Mouse (Mus musculus): ENCODE measurements around the gene Slc7a11. TPM values are rescaled to one million over a fixed set of nuclear protein-coding genes. Genes with fewer than 3 reads are reported as not detected.
A peak's percentile ranks its signal among the peaks of the same experiment; 100 is the strongest.

Slc7a11 gene
- polyA plus RNA-seq, 1 experiment from 2014 or later, result 0.13 TPM

GRCm38 (mm10) chr3:50456023-50456422 lies 12.6 kb upstream of the Slc7a11 start:
- ATAC-seq (no peak), DNase-seq (ENCODE audit: low spot score) (no peak)
- Histone ChIP-seq H3K4me1 (ENCODE audit: insufficient read depth, low read depth, low read length) (no peaks in the 10 kb centered on the region), H3K9me3 (ENCODE audit: low read length) (no peaks in the 10 kb centered on the region), H3K9ac (replicated peaks; ENCODE audit: low read depth) (no peak overlapping the region), H3K36me3 (ENCODE audit: insufficient read depth, low read length) (no peaks in the 10 kb centered on the region), H3K4me2 (replicated peaks; ENCODE audit: low read depth, low read length) (no peak overlapping the region), H3K4me3 (ENCODE audit: low read depth, low read length) (no peak overlapping the region), H3K27ac (ENCODE audit: low read length) (no peak overlapping the region), H3K27me3 (replicated peaks; ENCODE audit: insufficient read depth, low read length) (no peaks in the 10 kb centered on the region)
- 54% methylated on average over 1 of the region's 1 CpGs for WGBS
- TF ChIP-seq EP300 (IDR thresholded peaks at IDR 0.05), result no peak
- TF ChIP-seq CTCF (IDR thresholded peaks at IDR 0.05), result no peak

- ATAC-seq, result no peak
Measured at GRCm38 (mm10) chr3:50445050-50445775, 1.8 kb upstream of the Slc7a11 start.

DNA sequence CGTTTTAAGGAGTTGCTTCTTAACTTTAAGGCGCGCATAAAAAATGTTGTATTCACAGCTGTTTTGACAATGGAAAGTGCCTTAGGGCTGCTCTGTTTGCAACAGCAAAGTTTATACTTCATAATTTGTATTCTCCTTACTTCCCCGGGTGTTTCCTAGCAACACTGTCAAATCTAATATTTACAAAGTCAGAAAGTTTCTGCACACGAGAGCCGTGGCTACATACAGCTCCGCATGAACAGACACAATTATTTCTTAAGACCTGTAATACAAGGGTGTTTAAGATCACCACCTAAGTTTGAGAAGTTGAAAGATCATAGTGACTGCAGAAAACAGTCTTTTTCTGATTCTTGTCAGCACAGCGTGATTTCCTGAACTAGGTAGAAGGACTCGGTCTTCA lies 528 bp upstream of the Slc7a11 start:
- TF ChIP-seq CTCF (IDR thresholded peaks at IDR 0.05) (no peak), EP300 (IDR thresholded peaks at IDR 0.05) (no peak)
- Histone ChIP-seq H3K27me3 (replicated peaks; ENCODE audit: insufficient read depth, low read length) (no peaks in the 10 kb centered on the region), H3K36me3 (ENCODE audit: insufficient read depth, low read length) (no peaks in the 10 kb centered on the region), H3K4me1 (ENCODE audit: insufficient read depth, low read depth, low read length) (no peaks in the 10 kb centered on the region), H3K4me3 (ENCODE audit: low read depth, low read length) (peak overlapping the region; percentile 43), H3K4me2 (replicated peaks; ENCODE audit: low read depth, low read length) (peak overlapping the region; percentile 62), H3K27ac (ENCODE audit: low read length) (peak overlapping the region; percentile 27; the same call in 1 of the 2 replicates), H3K9ac (replicated peaks; ENCODE audit: low read depth) (peak overlapping the region; percentile 24; the same call in 1 of the 2 replicates), H3K9me3 (ENCODE audit: low read length) (no peaks in the 10 kb centered on the region)
- ATAC-seq (peak; percentile 59), DNase-seq (ENCODE audit: low spot score) (peak; percentile 57)
- WGBS, result 9% methylated on average over 9 of the region's 9 CpGs

More at GRCm38 (mm10) chr3:50445050-50445775, 1.8 kb upstream of the Slc7a11 start:
- DNase-seq (ENCODE audit: low spot score), result no peak
- Histone ChIP-seq H3K27me3 (replicated peaks; ENCODE audit: insufficient read depth, low read length) (no peaks in the 10 kb centered on the region), H3K4me1 (ENCODE audit: insufficient read depth, low read depth, low read length) (no peaks in the 10 kb centered on the region), H3K9me3 (ENCODE audit: low read length) (no peaks in the 10 kb centered on the region), H3K27ac (ENCODE audit: low read length) (no peak overlapping the region), H3K9ac (replicated peaks; ENCODE audit: low read depth) (no peak overlapping the region), H3K4me2 (replicated peaks; ENCODE audit: low read depth, low read length) (no peak overlapping the region), H3K4me3 (ENCODE audit: low read depth, low read length) (no peak overlapping the region), H3K36me3 (ENCODE audit: insufficient read depth, low read length) (no peaks in the 10 kb centered on the region)
- 49% methylated on average over 10 of the region's 10 CpGs for WGBS
- TF ChIP-seq CTCF (IDR thresholded peaks at IDR 0.05) (no peak), EP300 (IDR thresholded peaks at IDR 0.05) (no peak)

- Histone ChIP-seq H3K27ac (ENCODE audit: low read length) (no peak overlapping the region), H3K9ac (replicated peaks; ENCODE audit: low read depth) (no peak overlapping the region), H3K9me3 (ENCODE audit: low read length) (no peaks in the 10 kb centered on the region), H3K27me3 (replicated peaks; ENCODE audit: insufficient read depth, low read length) (no peaks in the 10 kb centered on the region), H3K4me2 (replicated peaks; ENCODE audit: low read depth, low read length) (peak overlapping the region; percentile 62; the same call in 1 of the 2 replicates), H3K4me1 (ENCODE audit: insufficient read depth, low read depth, low read length) (no peaks in the 10 kb centered on the region), H3K4me3 (ENCODE audit: low read depth, low read length) (0 out of 2 replicates have a peak overlapping the region, but pooled peaks have one; percentile 43), H3K36me3 (ENCODE audit: insufficient read depth, low read length) (no peaks in the 10 kb centered on the region)
- ATAC-seq, result no peak
- no peak for DNase-seq (ENCODE audit: low spot score)
- no peak for TF ChIP-seq CTCF (IDR thresholded peaks at IDR 0.05)
- TF ChIP-seq EP300 (IDR thresholded peaks at IDR 0.05), result no peak
- 71% methylated on average over 19 of the region's 19 CpGs for WGBS
Measured at GRCm38 (mm10) chr3:50442341-50443292, 797 bp downstream of the Slc7a11 start.

DNA sequence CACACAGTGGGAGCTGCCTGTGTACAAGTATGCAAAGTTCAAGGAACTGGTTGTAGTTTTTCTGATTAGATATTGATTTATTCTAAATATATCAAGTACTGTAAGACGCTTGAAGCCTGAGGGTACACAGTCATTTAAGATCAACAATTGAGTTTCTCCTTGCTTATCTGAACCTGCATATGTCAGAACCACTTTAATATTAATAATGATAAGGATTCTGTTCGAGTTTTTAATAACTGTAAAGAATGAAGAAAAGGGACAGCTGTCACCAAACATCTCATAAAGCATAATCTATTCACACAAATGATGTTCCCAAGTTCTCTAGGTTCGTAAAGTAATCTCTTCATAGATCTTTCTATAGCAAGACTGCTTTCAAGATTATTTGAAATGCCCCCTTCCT lies 2.1 kb downstream of the Slc7a11 start:
- H3K36me3 ChIP-seq (ENCODE audit: insufficient read depth, low read length), result no peaks in the 10 kb centered on the region
- no peak overlapping the region for H3K27ac ChIP-seq (ENCODE audit: low read length)
- WGBS, result 59% methylated on average over 3 of the region's 3 CpGs
- no peak overlapping the region for H3K4me2 ChIP-seq (replicated peaks; ENCODE audit: low read depth, low read length)
- ATAC-seq (no peak), DNase-seq (ENCODE audit: low spot score) (no peak)
- no peaks in the 10 kb centered on the region for H3K9me3 ChIP-seq (ENCODE audit: low read length)
- no peak overlapping the region for H3K9ac ChIP-seq (replicated peaks; ENCODE audit: low read depth)
- H3K27me3 ChIP-seq (replicated peaks; ENCODE audit: insufficient read depth, low read length), result no peaks in the 10 kb centered on the region
- H3K4me3 ChIP-seq (ENCODE audit: low read depth, low read length), result no peak overlapping the region
- TF ChIP-seq EP300 (IDR thresholded peaks at IDR 0.05) (no peak), CTCF (IDR thresholded peaks at IDR 0.05) (no peak)
- H3K4me1 ChIP-seq (ENCODE audit: insufficient read depth, low read depth, low read length), result no peaks in the 10 kb centered on the region

DNA sequence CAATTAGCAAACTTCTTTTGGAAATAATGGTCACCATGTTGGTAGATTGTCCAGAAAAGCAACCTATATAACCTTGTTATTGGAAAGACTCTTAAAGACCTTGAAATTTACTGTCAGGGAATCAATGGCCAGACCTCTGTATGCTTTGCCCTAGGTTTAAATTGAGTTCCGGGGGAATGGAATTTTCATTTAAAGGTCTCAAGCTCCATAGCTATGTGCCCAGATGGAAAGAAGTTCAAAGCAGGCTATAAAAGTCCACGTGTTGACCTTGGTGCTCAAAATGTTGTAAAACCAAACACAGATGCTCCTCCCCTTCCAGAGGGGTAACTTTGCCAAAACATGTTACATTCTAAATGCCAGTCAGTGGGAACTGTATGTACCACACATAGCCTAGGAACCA lies 3.0 kb downstream of the Slc7a11 start:
- H3K4me2 ChIP-seq (replicated peaks; ENCODE audit: low read depth, low read length), result no peak overlapping the region
- H3K9ac ChIP-seq (replicated peaks; ENCODE audit: low read depth), result no peak overlapping the region
- H3K27ac ChIP-seq (ENCODE audit: low read length), result no peak overlapping the region
- no peaks in the 10 kb centered on the region for H3K4me1 ChIP-seq (ENCODE audit: insufficient read depth, low read depth, low read length)
- H3K27me3 ChIP-seq (replicated peaks; ENCODE audit: insufficient read depth, low read length), result no peaks in the 10 kb centered on the region
- WGBS, result 82% methylated on average over 2 of the region's 2 CpGs
- no peak for TF ChIP-seq EP300 (IDR thresholded peaks at IDR 0.05)
- TF ChIP-seq CTCF (IDR thresholded peaks at IDR 0.05), result no peak
- no peak overlapping the region for H3K4me3 ChIP-seq (ENCODE audit: low read depth, low read length)
- no peaks in the 10 kb centered on the region for H3K36me3 ChIP-seq (ENCODE audit: insufficient read depth, low read length)
- no peaks in the 10 kb centered on the region for H3K9me3 ChIP-seq (ENCODE audit: low read length)
- ATAC-seq (no peak), DNase-seq (ENCODE audit: low spot score) (no peak)
